Mouse (Mus musculus) heart, postnatal 0 days (tissue): ENCODE measurements at regions not wholly inside any gene's neighbourhood (a gene's known extent, or its start where the extent isn't known, plus 50 kb on each side); places are given as distances from the start of the nearest gene placed in this dataset.

Experiments
- CTCF ChIP-seq: IDR thresholded peaks from 2 replicates; pipeline ENCODE4 v1.5.1; 2016; ENCODE audit warnings: antibody characterized with exemption, control low read depth, low read depth
- EP300 ChIP-seq: IDR thresholded peaks from 2 replicates; pipeline ENCODE4 v1.6.1; 2016; ENCODE audit warnings: antibody characterized with exemption, low read depth

DNA sequence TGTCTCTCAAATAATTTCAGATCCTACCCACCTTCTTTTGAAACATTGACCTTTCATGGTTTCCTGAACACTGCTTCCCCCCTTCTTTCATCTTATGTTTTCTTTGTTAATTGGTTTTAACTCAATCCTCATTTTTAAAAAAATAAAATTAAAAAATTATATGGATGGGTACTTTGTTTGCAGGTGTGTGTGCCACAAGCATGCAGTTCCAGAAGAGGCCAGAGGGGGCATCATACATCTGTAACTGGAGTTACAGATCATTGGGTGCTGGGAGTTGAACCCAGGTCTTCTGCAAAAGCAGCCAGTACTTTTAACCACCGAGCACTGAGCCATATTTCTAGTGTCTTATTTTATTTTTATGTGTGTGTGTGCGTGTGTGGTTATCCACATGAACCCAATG, 178.6 kb upstream of the Palmd start:
- TF ChIP-seq CTCF: no peak
- TF ChIP-seq EP300: no peak
